Mouse (Mus musculus) right cerebral cortex, postnatal 4 days (tissue): ENCODE results near the gene Max.
A peak's percentile ranks its signal among the peaks of the same experiment; 100 is the strongest.

Experiments used
- DNase-seq: peaks from one replicate; pipeline ENCODE4 v3.0.0-alpha.2; 2022

Gene Max

DNA sequence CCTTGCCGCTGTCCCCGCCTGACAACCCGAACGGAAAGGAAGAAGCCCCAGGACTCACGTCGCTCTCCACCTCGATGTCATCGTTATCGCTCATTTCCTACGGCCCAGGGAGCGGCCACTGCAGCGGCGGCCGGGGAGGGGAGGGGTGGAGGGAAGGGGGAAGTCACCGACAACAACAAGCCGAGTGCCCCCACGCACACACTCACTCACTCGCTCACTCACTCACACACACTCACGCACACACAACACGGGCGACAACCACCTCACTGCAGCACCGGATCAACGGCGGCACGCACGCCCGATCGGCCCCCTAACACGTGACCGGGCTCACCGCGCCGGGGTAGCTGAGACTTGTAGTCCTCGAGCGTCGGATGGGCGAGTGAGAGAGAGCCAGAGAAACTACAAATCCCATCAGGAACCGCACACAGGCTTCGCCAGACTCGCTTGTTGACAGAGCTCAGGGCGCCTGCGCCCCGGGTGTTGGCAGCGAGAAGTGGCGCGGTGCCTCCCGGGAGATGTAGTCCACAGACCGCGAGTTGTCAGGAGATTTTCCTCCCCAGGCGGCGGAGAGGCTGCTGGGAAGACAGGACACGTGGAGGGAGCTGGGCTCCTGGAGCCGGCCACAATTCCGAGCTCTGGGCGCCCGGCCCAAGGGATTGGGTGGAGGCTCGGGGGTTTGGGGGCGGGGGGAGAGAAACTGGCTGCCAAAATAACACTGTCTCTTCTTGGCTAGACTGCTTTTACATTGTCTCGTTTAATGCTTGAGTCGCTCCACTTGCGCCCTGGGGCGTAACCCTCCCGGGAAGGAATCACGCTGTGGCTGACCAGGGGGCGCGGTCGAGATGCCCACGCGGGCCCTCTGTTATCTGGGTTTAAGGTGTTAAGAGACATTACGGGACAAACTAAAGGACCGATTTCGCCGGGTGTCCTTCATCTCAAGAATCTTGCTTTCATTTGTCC is at the start of gene Max:
Gene Max, minus strand, starts transcription at position 270 of the 960 bp plus-strand sequence.
- peak; percentile 98 for DNase-seq

DNA sequence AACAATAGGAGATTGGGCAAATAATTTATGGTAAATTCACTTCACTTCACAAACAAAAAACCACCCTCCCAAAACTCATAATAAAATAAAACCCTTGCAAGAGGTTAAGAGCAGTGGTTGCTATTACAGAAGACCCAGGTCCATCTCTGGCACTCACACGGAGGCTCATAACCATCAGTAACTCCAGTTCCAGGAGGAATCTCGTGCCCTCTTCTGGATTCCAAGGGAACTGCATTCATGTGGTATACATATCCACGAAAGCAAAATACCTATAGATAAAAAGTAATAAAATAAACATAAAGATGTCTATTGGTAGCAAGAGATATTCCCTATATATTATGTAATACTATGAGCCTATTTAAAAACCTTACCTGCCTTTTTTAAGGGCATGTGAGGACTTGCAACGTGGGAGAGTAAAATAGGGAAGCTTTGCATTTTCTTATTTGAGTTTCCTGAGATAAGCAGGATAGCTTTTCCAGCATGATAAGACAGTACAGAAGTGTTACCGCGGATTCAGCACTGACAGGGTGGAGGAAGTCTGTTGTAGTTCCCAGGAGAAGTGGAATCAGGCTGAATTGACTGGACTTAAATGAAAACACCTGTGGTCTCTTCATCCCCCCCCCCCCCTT is 49.2 kb upstream of the Max start:
- no peak for DNase-seq

DNA sequence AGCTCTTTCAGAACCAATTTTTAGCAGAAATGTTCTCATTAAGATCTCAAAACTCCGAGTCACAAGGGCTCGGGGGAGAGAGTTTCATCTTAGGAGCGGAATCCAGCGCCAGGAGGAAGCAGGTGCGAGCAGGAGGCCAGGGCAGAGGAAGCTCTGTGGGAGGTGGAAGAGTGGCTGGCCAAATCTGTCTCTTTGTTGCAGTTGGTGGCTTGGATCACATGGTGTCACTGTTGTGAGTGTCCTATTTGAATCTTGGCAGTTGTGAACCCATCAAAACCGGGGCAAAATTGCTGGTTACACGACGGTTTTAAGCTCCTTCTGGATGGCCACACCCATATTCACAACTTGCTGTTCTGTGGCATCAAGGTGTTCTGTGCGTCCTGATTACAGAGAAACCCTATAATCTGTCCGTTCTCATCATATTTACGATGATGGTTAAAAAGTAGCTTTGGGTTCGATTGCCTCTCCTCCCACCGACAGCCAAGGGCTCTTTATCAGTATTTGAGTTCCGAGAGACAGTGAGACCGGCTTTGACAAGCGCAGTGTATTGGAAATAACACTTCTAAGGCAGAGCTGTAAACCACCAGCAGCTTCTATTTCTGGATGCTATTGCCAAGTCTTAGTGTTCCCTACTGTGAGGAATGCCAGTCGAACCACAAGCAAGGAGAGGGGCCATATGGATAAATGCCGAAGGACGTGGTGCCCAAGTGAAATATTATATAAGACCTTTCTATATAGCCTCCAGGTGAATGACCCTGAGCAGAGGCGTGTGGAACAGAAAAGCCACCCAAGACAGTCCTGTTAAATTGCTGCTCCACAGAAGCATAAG is 47.4 kb upstream of the Max start:
- DNase-seq, result no peak

DNA sequence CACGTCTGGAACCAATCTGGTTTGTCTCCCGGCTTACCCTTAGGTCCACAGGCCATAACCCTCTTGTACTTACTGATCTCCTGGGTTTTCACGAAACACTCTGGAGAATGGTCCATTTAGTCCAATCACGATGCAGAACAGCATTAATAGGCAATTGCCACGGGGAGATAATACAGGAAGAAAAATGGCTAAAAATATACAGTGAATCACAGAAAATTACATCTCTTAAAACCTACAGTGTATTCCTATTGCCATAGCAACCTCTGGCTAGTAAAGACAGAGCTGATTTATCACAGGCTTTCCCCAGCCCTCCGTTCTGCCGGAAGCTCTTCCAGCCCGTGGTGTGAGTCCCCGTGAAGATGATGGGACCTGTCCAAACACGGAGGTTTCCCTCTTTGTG is 42.9 kb upstream of the Max start:
- DNase-seq, result no peak

DNA sequence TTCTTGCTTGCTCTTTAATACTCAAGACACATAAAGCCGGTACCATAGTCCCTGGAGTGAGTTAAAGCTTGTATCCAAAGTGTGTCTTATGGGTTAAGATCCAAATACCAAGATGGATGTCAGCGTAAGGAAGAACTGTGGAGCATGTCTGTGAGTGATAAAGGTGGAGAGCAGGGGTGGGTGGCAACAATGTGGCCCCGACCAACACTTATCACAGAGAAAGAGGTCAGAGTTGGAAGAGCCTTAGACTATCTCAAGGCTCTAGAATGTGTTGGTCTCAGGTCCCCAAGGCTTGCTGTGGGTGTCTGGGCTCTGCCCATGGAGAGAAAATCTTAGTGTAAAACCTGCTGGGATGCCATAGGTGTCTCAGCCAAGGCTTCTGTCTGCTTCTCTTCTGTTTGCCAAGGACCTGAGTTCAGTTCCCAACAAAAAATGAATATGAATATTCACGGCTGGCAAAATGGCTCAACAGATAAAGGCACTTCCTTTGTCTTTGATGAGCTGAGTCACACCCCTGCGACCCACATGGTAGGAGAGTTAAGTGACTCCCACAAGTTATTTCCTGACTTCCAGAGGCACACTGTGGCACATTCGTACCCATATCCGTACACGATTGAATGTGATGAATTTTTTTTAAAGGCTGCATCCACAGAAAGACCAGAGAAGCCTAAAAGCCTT is 40.7 kb upstream of the Max start:
- no peak for DNase-seq

DNA sequence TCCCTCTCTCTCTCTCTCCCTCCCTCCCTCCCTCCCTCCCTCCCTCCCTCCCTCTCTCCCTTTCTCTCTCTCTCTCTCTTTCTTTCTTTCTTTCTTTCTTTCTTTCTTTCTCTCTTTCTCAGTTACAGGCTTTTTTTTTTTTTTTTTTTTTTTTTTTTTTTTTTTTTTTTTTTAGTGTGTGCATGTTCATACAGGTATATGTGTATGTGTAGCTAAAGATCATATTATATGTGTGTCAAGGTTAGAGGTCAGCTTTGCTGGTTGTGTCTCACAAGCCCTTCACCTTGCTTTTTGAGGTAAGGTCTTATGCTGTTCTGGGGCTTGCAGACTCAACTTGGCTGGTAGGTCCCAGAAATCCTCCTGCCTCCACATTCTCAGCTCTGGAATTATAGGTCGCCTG is 39.3 kb upstream of the Max start:
- DNase-seq, result no peak

DNA sequence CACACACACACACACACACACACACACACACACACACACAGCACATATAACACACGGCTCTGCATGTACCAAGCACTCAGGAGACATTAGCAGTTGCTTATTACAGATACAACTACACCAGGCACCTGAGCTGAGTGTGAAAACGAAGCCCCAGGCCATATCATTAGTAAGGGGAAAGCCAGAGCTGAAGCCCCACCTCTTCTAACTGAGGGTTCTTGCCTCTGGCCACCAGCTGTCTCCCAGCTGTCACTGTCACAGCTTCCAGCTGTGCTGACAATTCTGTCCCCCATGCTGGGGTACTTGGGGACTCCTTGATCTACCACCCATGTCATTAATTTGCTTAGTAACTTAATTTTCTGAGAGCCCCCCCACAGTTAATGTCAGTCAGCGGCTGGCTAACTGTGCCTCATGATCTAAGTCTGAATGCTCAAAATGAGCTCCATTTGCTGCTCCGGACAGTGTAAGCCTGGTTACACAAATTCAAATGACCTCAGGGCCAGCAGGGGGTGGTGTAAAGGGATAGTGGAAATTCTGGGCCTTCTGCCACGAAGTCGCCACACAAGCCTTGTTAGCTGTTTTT is 38.8 kb upstream of the Max start:
- no peak for DNase-seq

DNA sequence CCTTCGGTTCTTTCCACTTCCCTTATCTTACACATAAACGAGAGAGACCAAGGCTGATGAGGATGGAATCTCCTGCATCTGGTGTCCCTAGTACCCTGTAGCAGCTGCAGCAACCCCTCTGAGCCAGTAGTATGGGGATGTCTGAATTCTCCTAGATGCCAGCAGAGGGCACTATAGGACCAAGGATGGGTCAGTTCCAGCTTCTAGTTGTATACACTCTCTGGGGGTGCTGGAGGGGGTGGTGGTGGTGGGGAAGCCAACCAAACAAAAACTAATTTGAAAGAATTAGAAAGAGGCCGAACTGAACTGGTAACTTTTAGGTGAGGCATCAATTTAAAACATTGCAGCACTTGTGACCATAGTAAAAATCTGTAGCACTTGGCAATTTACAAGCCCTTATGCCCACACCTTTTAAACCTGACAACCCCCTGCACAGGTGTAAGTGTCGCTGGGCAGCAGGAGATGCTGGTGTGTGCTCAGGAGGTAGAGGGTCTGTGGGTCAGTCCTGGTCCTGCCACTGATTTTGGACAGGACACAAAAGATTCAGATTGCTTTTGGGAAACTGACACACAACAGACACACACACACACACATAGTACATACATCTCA is 38.2 kb upstream of the Max start:
- DNase-seq, result peak; percentile 53

DNA sequence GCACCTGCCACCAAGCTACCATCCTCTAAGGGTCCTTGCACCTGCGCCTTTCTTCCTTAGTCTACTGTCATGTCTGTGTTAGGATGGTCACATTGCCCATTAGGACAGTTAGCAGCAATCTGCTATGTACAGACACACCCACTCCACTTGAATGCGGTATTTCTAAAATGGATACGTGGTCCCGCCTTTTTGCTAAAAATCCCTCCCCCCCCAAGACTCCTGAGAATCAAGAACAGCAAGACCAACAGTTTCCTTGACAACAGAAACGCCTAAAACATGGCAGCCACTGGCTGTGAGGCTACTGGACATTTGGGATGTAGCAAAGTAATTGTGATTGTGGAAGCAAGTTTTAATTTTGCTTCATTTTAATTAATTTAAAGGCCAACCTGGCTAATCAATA is 32.8 kb upstream of the Max start:
- no peak for DNase-seq

DNA sequence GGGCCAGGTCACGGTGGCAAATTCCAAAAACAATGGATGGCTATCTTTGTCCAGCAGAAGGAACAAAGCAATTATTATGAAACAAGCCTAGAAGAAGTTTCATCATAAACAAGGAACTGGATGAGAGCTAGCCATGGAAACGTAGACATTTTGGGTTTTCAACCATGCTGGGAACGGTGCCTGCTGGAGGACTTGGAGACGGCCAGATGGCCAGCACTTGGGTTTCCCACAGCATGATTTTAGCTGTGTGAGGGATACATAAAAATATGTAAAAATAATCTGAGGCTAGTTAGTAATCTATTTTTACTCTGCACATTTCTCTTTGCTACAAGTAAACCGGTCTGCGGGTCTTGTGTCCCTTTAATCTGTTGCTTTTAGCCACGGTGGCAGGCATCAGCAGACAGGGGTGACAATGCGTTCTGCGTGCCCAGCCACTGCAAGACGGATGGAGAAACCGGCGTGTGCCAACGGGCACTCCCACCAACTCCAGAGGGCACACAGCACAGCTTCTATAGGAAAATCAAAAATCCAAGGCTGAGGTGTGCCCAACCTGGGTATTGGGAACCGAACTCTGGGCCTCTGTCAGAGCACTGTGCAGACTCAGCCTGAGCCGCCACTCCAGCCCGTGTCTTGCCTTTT is 31.0 kb upstream of the Max start:
- DNase-seq, result peak; percentile 75

DNA sequence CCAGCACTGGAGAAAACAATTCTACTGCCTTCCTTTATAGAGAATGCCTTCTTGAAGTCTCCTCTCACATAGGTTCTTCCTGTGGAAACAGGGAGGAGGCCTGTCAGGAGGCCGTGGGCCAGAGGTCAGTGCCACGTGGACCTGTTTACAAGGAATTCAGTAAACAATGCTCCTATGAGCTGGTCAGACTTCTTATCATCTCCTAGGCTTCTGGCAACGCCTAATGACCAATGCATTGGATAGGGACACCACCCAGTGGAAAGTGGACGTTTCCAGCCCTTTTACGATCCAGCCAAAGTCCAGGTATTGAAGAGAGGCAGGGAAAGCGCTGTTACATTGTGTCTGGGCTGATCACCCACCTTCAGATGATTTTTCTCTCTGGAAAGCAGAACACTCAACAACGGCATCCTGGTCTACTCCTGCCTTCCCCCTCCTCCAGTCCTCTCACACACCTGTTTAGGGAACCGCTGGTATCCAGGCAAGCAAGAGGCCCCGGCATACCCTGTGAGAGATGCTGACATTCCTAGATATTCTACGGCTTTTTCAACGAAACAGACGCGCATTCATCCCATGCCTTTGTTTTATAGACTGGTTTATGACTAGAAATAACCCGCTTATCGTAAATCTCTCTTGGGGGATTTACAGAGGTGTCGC is 20.9 kb upstream of the Max start:
- DNase-seq, result no peak

DNA sequence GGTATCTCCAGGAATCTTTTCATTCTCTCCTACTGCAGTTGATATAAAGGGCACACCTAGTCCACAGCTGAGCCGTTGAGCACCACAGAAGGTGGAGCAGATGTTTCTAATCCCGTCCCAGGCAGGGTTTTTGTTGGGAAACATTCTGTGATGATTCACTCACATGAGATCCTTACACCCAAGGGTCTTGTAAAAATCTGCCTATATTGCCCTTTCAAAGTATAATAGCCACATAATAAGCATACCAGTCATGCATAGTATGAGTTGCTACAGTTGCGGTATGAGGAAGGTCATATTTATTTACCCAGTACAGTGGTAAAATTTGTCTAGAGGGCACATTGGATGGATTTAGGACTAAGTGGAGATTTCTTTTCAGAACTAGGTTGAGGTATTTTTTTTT is 17.5 kb upstream of the Max start:
- no peak for DNase-seq

DNA sequence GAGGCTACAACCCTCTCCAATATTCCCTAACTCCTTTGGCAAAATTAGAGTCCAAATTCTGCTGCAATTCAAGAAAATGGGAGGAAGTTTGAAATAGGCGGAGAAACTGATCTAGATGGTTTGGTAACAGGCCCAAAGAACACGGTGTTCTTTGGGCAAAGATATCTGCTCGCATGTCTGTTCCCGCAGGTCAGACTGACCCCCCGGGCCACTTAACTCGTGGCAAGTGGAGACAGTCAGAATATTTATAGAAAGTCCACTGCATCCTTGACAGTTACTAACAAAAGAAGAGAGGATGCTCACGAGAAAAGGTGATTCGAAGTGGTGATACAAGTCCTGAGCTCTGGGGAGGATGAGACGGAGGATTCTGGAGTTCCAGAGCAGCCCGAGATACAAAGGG is 10.7 kb upstream of the Max start:
- no peak for DNase-seq

DNA sequence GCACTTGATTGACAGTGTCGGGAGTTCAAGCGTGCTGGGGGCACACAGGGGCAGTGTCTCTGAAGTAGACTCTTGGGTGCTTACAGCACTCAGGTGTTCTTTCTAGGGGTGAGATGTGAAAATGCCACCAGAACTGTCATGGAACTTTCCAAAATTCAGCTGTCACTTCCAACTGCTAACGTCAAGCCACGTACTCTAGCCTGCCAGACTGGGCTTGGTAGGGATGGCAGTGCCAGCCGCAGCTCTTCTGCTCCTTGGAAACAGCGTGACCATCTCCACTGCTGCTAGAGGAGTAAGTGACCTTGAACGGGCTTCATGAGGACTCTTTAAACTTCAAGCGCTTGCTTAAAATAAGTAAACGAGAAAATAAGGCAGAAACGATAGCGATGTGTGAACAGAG is 10.2 kb upstream of the Max start:
- no peak for DNase-seq

DNA sequence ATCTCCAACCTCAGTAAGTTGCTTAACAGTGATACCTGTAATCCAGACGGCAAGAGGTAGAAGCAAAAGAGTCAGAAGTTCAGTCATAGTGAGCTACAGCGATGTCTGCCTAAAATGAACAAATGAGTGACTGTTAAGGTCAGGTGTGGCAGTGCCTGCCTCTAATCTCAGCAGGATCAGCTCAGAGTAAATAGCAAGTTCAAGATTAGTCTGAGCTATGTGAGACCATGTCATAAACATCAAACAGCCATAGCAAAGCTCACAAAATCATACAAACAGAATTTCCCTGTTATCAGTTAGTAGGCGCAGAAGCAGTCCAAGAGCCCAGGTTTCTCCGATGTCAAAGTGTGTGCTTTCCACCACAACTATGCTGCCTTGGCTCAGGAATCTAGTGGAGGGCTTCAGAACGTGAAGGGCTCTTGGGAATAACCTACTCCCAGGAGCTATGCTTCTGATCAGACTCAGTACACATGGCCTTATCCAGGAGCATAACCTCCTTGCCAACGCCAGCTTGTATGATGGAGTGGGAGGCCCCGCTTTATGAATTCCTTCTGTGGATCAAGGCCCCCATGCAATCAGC is 9.7 kb upstream of the Max start:
- DNase-seq, result no peak

DNA sequence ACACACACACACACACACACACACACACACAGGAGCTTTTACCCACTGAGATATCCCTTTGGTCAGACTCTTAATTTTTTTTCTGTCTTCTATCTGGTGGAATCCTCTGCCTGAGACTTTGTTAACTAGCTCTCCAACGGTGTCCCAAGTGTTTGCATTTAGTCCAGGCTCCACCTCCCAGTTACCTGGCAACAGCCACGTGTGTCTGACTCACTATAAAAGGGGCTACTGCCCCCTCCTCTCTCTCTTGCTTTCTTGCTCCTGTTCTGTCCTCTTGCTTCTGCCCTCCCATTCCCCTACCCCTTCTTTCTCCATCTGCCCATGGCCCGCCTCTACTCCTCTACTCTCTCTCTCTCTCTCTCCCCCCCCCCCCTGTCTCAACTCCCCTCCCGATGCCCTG is 3.9 kb upstream of the Max start:
- DNase-seq, result no peak

DNA sequence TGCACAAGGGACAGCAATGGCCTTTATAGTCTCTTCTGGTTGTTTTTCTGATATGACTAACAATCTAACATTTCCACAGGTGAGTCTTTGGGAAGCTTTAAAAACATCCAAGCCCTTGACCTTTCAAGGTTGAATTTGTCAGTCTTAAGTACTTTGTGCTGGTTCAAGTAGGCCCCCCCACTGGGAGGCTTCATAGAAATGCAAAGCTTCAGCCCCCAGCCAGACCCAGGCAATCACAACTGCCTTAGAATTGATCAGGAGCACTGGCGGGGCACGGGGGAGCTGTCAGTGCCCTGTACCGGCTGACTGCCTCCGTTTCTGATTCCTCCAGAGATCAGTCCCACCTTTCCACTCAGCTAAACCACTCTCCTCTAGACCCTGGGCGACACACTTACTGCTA is 3.1 kb upstream of the Max start:
- no peak for DNase-seq

DNA sequence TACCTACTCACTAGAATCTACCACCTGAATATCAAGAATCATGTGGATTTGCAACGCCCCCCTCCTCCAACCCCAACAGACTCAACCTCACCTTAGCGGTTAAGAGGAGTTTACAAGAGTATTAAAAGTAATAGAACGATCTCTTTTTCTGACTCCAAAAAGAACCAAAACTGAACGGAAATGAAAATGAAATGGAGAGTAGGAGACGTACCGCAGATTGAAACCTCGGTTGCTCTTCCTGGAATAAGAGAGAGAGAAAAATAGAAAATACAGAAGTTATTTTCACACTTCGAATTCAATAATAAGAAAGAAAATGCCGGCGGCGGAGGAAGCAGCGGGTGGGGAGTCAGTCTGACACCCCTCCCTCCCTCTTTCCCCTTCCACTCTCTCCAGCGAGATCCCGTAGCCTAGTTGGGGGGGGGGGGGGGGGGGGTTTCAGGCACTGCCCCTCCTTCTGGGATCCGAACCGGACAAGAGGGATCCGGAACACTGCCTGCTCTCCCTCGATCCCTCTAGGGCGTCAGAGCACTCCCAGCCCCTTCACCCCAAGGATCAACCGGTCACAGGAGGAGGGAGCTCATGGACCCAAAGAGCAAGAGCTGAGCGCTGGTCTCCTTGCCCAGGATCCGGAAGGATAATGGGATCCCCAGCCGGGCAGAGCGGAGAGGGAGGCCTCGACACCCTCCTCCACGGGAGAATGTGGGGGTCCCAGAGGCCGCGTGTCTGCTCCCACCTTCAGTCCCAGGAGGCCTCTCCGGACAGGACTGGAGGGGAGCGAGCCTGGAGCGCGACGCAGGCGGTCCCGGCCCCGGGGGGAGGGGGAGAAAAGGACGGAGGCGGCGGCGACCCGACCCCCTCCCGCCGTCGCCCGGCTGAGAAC is 709 bp downstream of the Max start:
- DNase-seq, result no peak

DNA sequence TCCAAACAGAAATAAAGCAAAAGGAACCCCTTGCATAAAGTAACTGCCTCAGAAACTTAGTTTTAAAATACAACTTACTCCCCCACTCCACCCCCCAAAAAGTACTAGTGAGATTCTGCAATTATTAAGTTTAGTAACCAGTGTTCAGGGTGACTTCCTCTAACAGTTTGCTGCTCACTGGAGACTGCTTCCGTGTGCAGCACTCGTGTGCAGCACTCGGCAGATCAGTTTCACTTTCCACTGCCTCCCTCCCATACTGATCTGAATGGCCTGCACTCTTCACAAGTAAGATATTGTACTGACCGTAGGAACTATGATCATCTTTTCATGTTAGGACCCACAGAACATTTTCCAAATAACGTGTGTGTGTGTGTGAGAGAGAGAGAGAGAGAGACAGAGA is 4.3 kb downstream of the Max start:
- DNase-seq, result no peak
